Mouse (Mus musculus): Measurements from ENCODE around the gene Ubald1.

DNA sequence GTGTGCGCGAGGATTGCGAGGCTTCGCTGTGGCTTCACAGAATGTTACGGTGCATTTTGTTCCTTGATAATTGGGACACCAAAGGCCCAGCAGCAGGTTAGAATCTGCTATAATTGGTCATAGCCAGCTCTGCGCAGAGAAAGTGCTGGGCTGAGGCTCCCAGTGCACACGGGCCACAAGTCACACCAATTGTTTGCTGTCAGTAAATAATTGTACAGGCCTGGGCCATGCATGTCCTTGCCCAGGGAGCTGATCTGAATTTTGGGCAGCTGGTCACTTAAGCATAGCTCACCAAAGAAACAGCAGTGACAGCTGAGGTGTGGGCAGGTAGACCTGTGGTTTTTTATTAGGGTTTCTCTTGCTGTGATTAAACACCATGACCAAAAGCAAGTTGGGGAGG is 47.9 kb upstream of the Ubald1 start:
- TF ChIP-seq CTCF (IDR thresholded peaks at IDR 0.05; ENCODE audit: borderline replicate concordance, insufficient read depth, low read length) (no peak), POLR2A (IDR thresholded peaks at IDR 0.05; ENCODE audit: low read depth, low read length) (no peak)
